Mouse (Mus musculus) limb, embryonic 13.5 days (tissue): ENCODE data around the gene Pnpla5. TPM values are rescaled to one million over a fixed set of nuclear protein-coding genes. Genes with fewer than 3 reads are reported as not detected.
"Not testable (repeated sequence)": the region's sequence is repeated elsewhere in the genome, so short reads cannot be mapped to it uniquely, and the experiment has no call there.

Experiments
- ATAC-seq: fragments of 200-750 bp; cut with Nextera tagmentation; 2 replicates; pipeline ENCODE4 v1.8.0; 2017; ENCODE audit warnings: low read depth, moderate number of reproducible peaks, moderate TSS enrichment; ENCODE audit not compliant: low FRiP score
- H3K27ac ChIP-seq: fragments of 300-500 bp; sonication (generic); 2 replicates; pipeline ENCODE4 v1.5.1; 2015; ENCODE audit warnings: inconsistent platforms, mild to moderate bottlenecking, moderate library complexity
- H3K27me3 ChIP-seq: fragments of 300-500 bp; sonication (generic); 2 replicates; pipeline ENCODE4 v1.6.1; 2015; ENCODE audit warnings: mild to moderate bottlenecking, inconsistent platforms
- H3K36me3 ChIP-seq: fragments of 300-500 bp; sonication (generic); 2 replicates; pipeline ENCODE4 v1.6.1; 2015; ENCODE audit warnings: inconsistent platforms, mild to moderate bottlenecking, moderate library complexity
- H3K4me1 ChIP-seq: fragments of 300-500 bp; sonication (generic); 2 replicates; pipeline ENCODE4 v1.6.1; 2015; ENCODE audit warnings: inconsistent platforms
- H3K4me2 ChIP-seq: fragments of 300-500 bp; sonication (generic); replicated peaks from 2 replicates; pipeline ENCODE4 v1.6.1; 2015; ENCODE audit warnings: inconsistent platforms, mild to moderate bottlenecking, moderate library complexity
- H3K4me3 ChIP-seq: fragments of 300-500 bp; sonication (generic); 2 replicates; pipeline ENCODE4 v1.5.1; 2015; ENCODE audit warnings: moderate library complexity, mild to moderate bottlenecking, inconsistent platforms
- H3K9ac ChIP-seq: fragments of 300-500 bp; sonication (generic); 2 replicates; pipeline ENCODE4 v1.6.1; 2015; ENCODE audit warnings: mild to moderate bottlenecking, inconsistent platforms
- H3K9me3 ChIP-seq: fragments of 300-500 bp; sonication (generic); 2 replicates; pipeline ENCODE4 v1.6.1; 2016; ENCODE audit warnings: inconsistent platforms
- WGBS: fragments of 180-500 bp; shearing (Covaris S2); methylation state at CpG from one replicate; pipeline ENCODE4 v1.1.7; 2015; 5-methylcytosine and 5-hydroxymethylcytosine counted together
- polyA plus RNA-seq: library from polyadenylated mRNA; unstranded; fragments of >200 nt; fragmentation: Nextera tagmentation; extraction: Ambion mirVana; gene quantifications from 2 replicates; pipeline ENCODE4 v1.2.1, GENCODE M21; 2015

The Pnpla5 gene
- polyA plus RNA-seq, 1 experiment from 2014 or later = not detected

GRCm38 (mm10) chr15:84113873-84114272, 9.1 kb downstream of the Pnpla5 start:
- Histone ChIP-seq H3K4me3 (no peak overlapping the region), H3K36me3 (no peaks in the 10 kb centered on the region), H3K4me2 (no peak overlapping the region), H3K27me3 (no peaks in the 10 kb centered on the region), H3K9me3 (no peaks in the 10 kb centered on the region), H3K9ac (no peak overlapping the region), H3K27ac (no peak overlapping the region), H3K4me1 (no peaks in the 10 kb centered on the region)
- 72% methylated on average over 6 of the region's 6 CpGs for WGBS
- ATAC-seq = no peak

- Histone ChIP-seq H3K4me2 (no peak overlapping the region), H3K4me1 (peaks cover 10% of the 10 kb centered on the region), H3K9ac (no peak overlapping the region), H3K27me3 (peaks cover 45% of the 10 kb centered on the region), H3K9me3 (no peaks in the 10 kb centered on the region), H3K36me3 (no peaks in the 10 kb centered on the region), H3K4me3 (no peak overlapping the region), H3K27ac (no peak overlapping the region)
- no peak for ATAC-seq
- 7% methylated on average over 13 of the region's 13 CpGs for WGBS
These were observed 14.1 kb downstream of the Pnpla5 start for GRCm38 (mm10) chr15:84108899-84109298.

GRCm38 (mm10) chr15:84105924-84106500, 17.0 kb downstream of the Pnpla5 start:
- Histone ChIP-seq H3K27me3 (peaks cover 61% of the 10 kb centered on the region), H3K9ac (no peak overlapping the region), H3K9me3 (no peaks in the 10 kb centered on the region), H3K4me2 (peak overlapping the region; percentile 94), H3K4me3 (peak overlapping the region; percentile 56), H3K4me1 (peaks cover 10% of the 10 kb centered on the region), H3K36me3 (no peaks in the 10 kb centered on the region), H3K27ac (no peak overlapping the region)
- WGBS = 9% methylated on average over 12 of the region's 12 CpGs
- no peak for ATAC-seq

- 2% methylated on average over 76 of the region's 77 CpGs for WGBS
- peak within 1 kb of the TSS; percentile 94 for H3K4me2 ChIP-seq
- peaks cover 10% of the 10 kb centered on the region for H3K4me1 ChIP-seq
- H3K27ac ChIP-seq = no peak within 1 kb of the TSS
- no peaks in the 10 kb centered on the region for H3K9me3 ChIP-seq
- peak within 1 kb of the TSS; percentile 63 for H3K9ac ChIP-seq
- no peaks in the 10 kb centered on the region for H3K36me3 ChIP-seq
- peak within 1 kb of the TSS; percentile 56 for H3K4me3 ChIP-seq
- H3K27me3 ChIP-seq = peaks cover 61% of the 10 kb centered on the region
- no peak for ATAC-seq
These were observed 17.7 kb downstream of the Pnpla5 start, which contains the start of gene Sult4a1 for GRCm38 (mm10) chr15:84105105-84105923. Gene Sult4a1, minus strand, starts transcription at chr15:84105754.

GRCm38 (mm10) chr15:84104626-84105025, 18.3 kb downstream of the Pnpla5 start:
- H3K4me3 ChIP-seq = peak overlapping the region; percentile 56
- H3K27ac ChIP-seq = no peak overlapping the region
- ATAC-seq = no peak
- H3K27me3 ChIP-seq = peaks cover 61% of the 10 kb centered on the region
- peaks cover 10% of the 10 kb centered on the region for H3K4me1 ChIP-seq
- no peaks in the 10 kb centered on the region for H3K9me3 ChIP-seq
- no peaks in the 10 kb centered on the region for H3K36me3 ChIP-seq
- WGBS = 77% methylated on average over 7 of the region's 7 CpGs
- no peak overlapping the region for H3K9ac ChIP-seq
- peak overlapping the region; percentile 94 for H3K4me2 ChIP-seq

DNA sequence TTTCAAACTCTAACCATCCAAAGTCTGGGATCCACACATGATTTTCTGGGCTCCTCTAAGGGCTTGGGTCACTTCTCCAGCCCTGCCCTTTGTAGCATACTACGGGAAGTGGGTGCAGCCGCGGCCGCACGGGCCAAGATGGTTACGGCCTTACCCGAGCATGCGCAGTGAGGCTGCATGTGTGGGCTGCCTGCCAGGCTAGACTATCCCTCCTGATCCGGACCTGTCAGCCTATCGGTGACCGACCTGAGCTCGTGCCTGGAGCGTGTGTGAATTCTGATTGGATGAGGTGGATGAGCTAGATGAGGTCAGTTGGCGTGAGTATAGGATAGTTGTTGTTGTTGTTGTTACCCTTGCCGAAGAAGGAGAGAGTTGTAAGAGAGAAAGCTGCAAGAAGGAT, 25.4 kb downstream of the Pnpla5 start:
- H3K9me3 ChIP-seq, H3K9ac ChIP-seq, ATAC-seq, H3K27ac ChIP-seq, H3K36me3 ChIP-seq, H3K27me3 ChIP-seq, H3K4me3 ChIP-seq, H3K4me2 ChIP-seq, H3K4me1 ChIP-seq: not testable (repeated sequence)
- WGBS = 81% methylated on average over 15 of the region's 15 CpGs

- no peaks in the 10 kb centered on the region for H3K27me3 ChIP-seq
- H3K27ac ChIP-seq = no peak overlapping the region
- no peak overlapping the region for H3K9ac ChIP-seq
- H3K4me1 ChIP-seq = no peaks in the 10 kb centered on the region
- H3K4me2 ChIP-seq = no peak overlapping the region
- no peak for ATAC-seq
- H3K36me3 ChIP-seq = no peaks in the 10 kb centered on the region
- no peaks in the 10 kb centered on the region for H3K9me3 ChIP-seq
- WGBS = 88% methylated on average over 8 of the region's 8 CpGs
- H3K4me3 ChIP-seq = no peak overlapping the region
These were observed 26.9 kb downstream of the Pnpla5 start for GRCm38 (mm10) chr15:84096051-84096450.

DNA sequence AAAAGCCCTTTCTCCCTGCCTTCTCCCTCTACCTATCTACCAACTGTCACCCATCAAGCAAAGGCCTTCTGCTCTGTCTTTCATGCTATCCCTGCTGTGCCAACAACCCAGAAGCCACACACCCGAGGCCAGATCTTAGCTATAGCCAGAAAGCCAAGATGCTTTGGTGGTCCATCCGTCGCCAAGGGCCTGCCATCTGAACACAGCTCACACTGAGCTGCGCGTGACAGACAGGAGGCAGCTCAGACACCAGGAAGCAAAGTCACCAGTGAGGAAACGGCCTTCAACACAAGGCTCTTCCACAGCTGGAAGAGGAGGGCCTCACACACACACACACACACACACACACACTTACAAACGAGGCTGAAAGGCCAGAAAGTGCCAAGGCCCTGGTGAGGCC, 28.1 kb downstream of the Pnpla5 start:
- no peak overlapping the region for H3K9ac ChIP-seq
- no peak for ATAC-seq
- no peak overlapping the region for H3K4me2 ChIP-seq
- no peaks in the 10 kb centered on the region for H3K4me1 ChIP-seq
- no peaks in the 10 kb centered on the region for H3K9me3 ChIP-seq
- no peak overlapping the region for H3K4me3 ChIP-seq
- WGBS = 67% methylated on average over 7 of the region's 7 CpGs
- no peak overlapping the region for H3K27ac ChIP-seq
- no peaks in the 10 kb centered on the region for H3K27me3 ChIP-seq
- H3K36me3 ChIP-seq = no peaks in the 10 kb centered on the region

DNA sequence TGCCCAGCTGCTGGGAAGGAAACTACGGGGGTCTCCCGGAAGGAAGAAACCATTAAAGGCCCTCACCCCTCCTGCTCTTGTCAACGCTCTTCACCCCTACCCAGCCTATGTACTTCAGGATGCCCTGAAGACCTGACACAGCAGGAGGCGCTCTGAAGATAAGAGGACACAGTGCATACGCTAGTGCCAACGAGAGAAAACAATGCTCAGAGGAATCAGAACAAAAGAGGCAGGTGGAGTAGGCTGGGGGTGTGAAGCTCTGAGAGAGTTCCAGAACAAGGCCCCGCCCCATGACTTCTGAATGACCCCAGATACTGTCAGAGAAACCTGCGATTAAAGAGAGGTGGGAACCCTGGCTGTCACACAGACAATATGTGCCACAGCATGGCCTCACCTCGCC, 36.2 kb downstream of the Pnpla5 start:
- no peak overlapping the region for H3K4me3 ChIP-seq
- H3K27me3 ChIP-seq = 0 out of 2 replicates have a peak, but pooled peaks cover 2% of the 10 kb centered on the region
- no peak overlapping the region for H3K27ac ChIP-seq
- no peak overlapping the region for H3K9ac ChIP-seq
- H3K4me2 ChIP-seq = no peak overlapping the region
- 49% methylated on average over 9 of the region's 9 CpGs for WGBS
- ATAC-seq = no peak
- no peaks in the 10 kb centered on the region for H3K9me3 ChIP-seq
- H3K4me1 ChIP-seq = no peaks in the 10 kb centered on the region
- H3K36me3 ChIP-seq = no peaks in the 10 kb centered on the region

DNA sequence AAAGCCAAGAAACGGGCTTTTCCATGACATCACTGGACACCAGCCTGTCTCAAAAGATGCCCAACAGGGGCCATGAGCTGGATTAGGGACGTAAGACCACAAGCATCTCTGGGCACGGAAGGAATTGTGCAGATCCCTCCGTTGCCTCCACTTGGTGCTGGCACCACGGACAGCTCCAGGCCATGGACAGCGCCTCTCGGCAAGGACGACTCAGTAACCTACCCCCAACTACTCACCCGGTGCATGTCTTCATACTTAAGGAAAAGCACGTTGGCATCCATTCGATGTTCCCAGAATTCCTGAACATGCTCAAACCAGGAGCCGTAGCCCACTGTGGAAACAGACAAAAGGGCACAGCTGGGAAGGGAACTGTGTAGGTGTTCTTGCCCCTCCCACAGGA, 36.6 kb downstream of the Pnpla5 start:
- Histone ChIP-seq H3K36me3 (no peaks in the 10 kb centered on the region), H3K9me3 (no peaks in the 10 kb centered on the region), H3K27me3 (0 out of 2 replicates have a peak, but pooled peaks cover 2% of the 10 kb centered on the region), H3K4me2 (no peak overlapping the region), H3K27ac (no peak overlapping the region), H3K4me1 (no peaks in the 10 kb centered on the region), H3K9ac (no peak overlapping the region), H3K4me3 (no peak overlapping the region)
- 29% methylated on average over 12 of the region's 12 CpGs for WGBS
- ATAC-seq = no peak

DNA sequence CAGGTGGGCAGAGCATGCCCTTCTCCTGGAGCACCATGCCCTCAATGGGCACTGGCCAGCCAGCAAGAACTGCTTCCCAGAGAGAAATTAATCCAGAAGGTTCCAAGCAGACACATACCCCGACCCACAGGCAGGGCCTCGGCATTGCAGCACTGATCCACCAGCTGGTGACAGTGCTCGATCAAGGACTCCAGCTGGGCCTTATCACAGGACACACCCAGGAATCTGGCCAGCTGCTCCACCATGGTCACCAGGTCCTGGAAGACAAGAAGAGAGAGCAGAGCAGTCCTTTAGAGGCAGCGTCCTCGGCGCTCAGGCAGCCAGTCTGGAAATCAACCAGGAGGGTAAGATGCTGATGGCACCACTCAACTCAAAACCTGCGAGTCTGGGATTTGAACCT, 42.9 kb downstream of the Pnpla5 start:
- H3K36me3 ChIP-seq = no peaks in the 10 kb centered on the region
- ATAC-seq = no peak
- no peak overlapping the region for H3K4me3 ChIP-seq
- no peak overlapping the region for H3K9ac ChIP-seq
- no peaks in the 10 kb centered on the region for H3K4me1 ChIP-seq
- no peaks in the 10 kb centered on the region for H3K9me3 ChIP-seq
- H3K27me3 ChIP-seq = peaks cover 9% of the 10 kb centered on the region
- no peak overlapping the region for H3K27ac ChIP-seq
- WGBS = 79% methylated on average over 7 of the region's 7 CpGs
- no peak overlapping the region for H3K4me2 ChIP-seq

- Histone ChIP-seq H3K36me3 (no peaks in the 10 kb centered on the region), H3K9me3 (no peaks in the 10 kb centered on the region), H3K9ac (no peak overlapping the region), H3K4me3 (no peak overlapping the region), H3K27ac (no peak overlapping the region), H3K4me1 (no peaks in the 10 kb centered on the region), H3K4me2 (no peak overlapping the region), H3K27me3 (peaks cover 14% of the 10 kb centered on the region)
- no peak for ATAC-seq
- WGBS = 66% methylated on average over 2 of the region's 2 CpGs
These were observed 43.5 kb downstream of the Pnpla5 start for GRCm38 (mm10) chr15:84079519-84079918.
